Comparison of ENCODE assay signal across 14 mouse cellular contexts in the genomic region with DNA sequence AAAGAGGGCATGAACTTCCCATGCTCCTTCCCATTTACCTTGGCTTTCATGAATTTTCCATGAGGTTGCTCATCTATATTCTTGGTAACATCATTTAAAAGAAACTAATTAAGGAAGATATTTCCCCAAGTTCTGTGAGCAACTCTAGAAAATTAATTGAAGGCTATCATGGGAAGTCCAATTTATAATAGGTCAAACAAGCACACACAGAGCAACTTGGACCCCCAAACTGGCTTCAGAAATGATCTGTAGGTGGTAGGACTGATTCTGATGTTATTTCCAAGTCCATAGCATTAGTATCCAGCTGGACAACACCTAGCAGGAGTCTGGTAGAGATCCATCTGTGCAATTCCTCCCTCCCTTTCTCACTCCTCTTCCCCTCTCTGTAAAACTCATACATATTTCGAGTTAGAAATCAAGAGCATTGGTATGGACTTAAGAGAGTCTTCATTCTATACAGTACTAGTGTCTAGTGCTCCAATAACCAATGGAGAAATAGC.
DNase-seq lines count a peak whose midpoint lies in the region; TF ChIP-seq lines count a peak whose summit lies in the region.
"Had no signal": no experiment of that assay in that cellular context is flagged by ENCODE, and none has a peak within 500 bp of the region (broad histone marks: within the 10 kb centered on the region; RNA-seq: fewer than 3 reads in every experiment).

No protein-coding gene starts in this region.

- TF ChIP-seq CTCF in layer of hippocampus, adult 2 months (conservative IDR thresholded peaks at IDR 0.05): no peak

- no peak overlapping the region for H3K4me3 ChIP-seq in layer of hippocampus, adult 2 months
- H3K4me3 ChIP-seq: embryonic facial prominence, embryonic 13.5 days; forebrain, embryonic 12.5 days; heart, embryonic 13.5 days; hindbrain, embryonic 15.5 days had no signal

- peak overlapping the region; percentile 83 for H3K27ac ChIP-seq in layer of hippocampus, adult 2 months
- H3K27ac ChIP-seq: embryonic facial prominence, embryonic 13.5 days; forebrain, embryonic 12.5 days; heart, embryonic 13.5 days; hindbrain, embryonic 15.5 days had no signal

- DNase-seq in layer of hippocampus, adult 2 months (ENCODE audit: low spot score in 2 of 2): no peak
- no peak for DNase-seq in layer of hippocampus, postnatal 25 days (ENCODE audit: extremely low spot score in 1 of 2, low spot score in 1 of 2)
- DNase-seq in cerebellum, adult 8-10 months: peak; percentile 55
- peak; percentile 46 to 52 for DNase-seq in cerebellum, postnatal 25 days
- no peak for DNase-seq in yolk sac, embryonic 10.5 days (ENCODE audit: low spot score)
- no peak for DNase-seq in kidney, postnatal 14 days
- no peak for DNase-seq in gastrocnemius, postnatal 10 days
- DNase-seq: adrenal gland, postnatal 14 days; gastrocnemius, postnatal 14 days; heart, postnatal 36 days had no signal

Comparison
In these comparisons a context has a peak if more than half of its experiments do, and no peak if none do; other contexts are left out.
1. DNase-seq: peak in cerebellum, adult 8-10 months (single experiment) and cerebellum, postnatal 25 days (2 of 2); none in layer of hippocampus, adult 2 months (0 of 2), layer of hippocampus, postnatal 25 days (0 of 2), yolk sac, embryonic 10.5 days (single experiment), kidney, postnatal 14 days (single experiment) and gastrocnemius, postnatal 10 days (single experiment).